Comparison of ENCODE assay signal across 8 mouse cellular contexts in the genomic region with DNA sequence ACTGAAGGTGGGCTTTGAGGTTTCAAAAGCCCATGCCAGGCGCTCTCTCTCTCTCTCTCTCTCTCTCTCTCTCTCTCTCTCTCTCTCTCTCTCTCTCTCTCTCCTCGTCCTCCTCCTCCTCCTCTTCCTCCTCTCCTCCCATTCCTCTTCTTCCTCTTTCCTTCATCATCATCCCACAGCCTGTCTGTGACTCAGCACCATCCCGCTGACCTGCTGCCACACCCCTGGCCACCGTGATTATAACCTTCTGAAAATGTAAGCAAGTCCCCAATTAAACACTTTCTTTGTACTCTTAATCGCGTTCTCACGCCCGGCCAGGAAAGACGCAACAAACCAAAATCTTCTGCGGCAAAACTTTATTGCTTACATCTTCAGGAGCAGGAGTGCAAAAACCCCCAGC. TPM values are rescaled to one million over a fixed set of nuclear protein-coding genes. Genes with fewer than 3 reads are reported as not detected.
DNase-seq lines count a peak whose midpoint lies in the region; ATAC-seq and TF ChIP-seq lines count a peak whose summit lies in the region.
"Not testable (repeated sequence)": the region's sequence is repeated elsewhere in the genome, so short reads cannot be mapped to it uniquely, and the experiment has no call there.

No protein-coding gene starts in this region.

- H3K9ac ChIP-seq in forebrain, embryonic 12.5 days, result peak overlapping the region; percentile 27; the same call in 1 of the 2 replicates
- not testable (repeated sequence) for H3K9ac ChIP-seq in heart, embryonic 15.5 days; intestine, embryonic 15.5 days; limb, embryonic 15.5 days; lung, postnatal 0 days (replicated peaks; ENCODE audit: low read depth)
- 0 out of 2 replicates have a peak overlapping the region, but pooled peaks have one; percentile 44 for H3K9ac ChIP-seq in neural tube, embryonic 12.5 days

- H3K4me2 ChIP-seq in forebrain, embryonic 12.5 days, result peak overlapping the region; percentile 63
- H3K4me2 ChIP-seq in heart, embryonic 15.5 days, result peak overlapping the region; percentile 61
- H3K4me2 ChIP-seq in intestine, embryonic 15.5 days (replicated peaks), result peak overlapping the region; percentile 54
- H3K4me2 ChIP-seq in limb, embryonic 15.5 days, result peak overlapping the region; percentile 40
- H3K4me2 ChIP-seq in lung, postnatal 0 days (replicated peaks; ENCODE audit: low read depth, low read length), result peak overlapping the region; percentile 36
- peak overlapping the region; percentile 63 for H3K4me2 ChIP-seq in neural tube, embryonic 12.5 days (replicated peaks)

- WGBS in forebrain, embryonic 12.5 days, result 10% methylated on average over 10 of the region's 10 CpGs
- 19% methylated on average over 10 of the region's 10 CpGs for WGBS in heart, embryonic 15.5 days
- 12% methylated on average over 10 of the region's 10 CpGs for WGBS in intestine, embryonic 15.5 days
- 22% methylated on average over 10 of the region's 10 CpGs for WGBS in limb, embryonic 15.5 days
- 8% methylated on average over 10 of the region's 10 CpGs for WGBS in lung, postnatal 0 days
- 13% methylated on average over 10 of the region's 10 CpGs for WGBS in neural tube, embryonic 12.5 days
- 51% methylated on average over 10 of the region's 10 CpGs for WGBS in thymus, adult 2 months

- not testable (repeated sequence) for TF ChIP-seq CTCF in cortical plate, adult 2 months (IDR thresholded peaks at IDR 0.05; ENCODE audit: extremely low read depth, insufficient read depth, low read length); lung, postnatal 0 days (IDR thresholded peaks at IDR 0.05); thymus, adult 2 months (IDR thresholded peaks at IDR 0.05; ENCODE audit: borderline replicate concordance, control insufficient read depth, extremely low read depth, insufficient read depth, low read length, poor library complexity)

- not testable (repeated sequence) for H3K4me1 ChIP-seq in cortical plate, adult 2 months (ENCODE audit: control insufficient read depth, insufficient read depth, low read length); forebrain, embryonic 12.5 days; heart, embryonic 15.5 days (replicated peaks); intestine, embryonic 15.5 days (replicated peaks); limb, embryonic 15.5 days; lung, postnatal 0 days (ENCODE audit: insufficient read depth, low read depth, low read length); neural tube, embryonic 12.5 days; thymus, adult 2 months (replicated peaks; ENCODE audit: control insufficient read depth, insufficient read depth, low read length)

- peak overlapping the region; percentile 36; the same call in 1 of the 2 replicates for H3K4me3 ChIP-seq in cortical plate, adult 2 months (ENCODE audit: insufficient read depth, low read length)
- H3K4me3 ChIP-seq in forebrain, embryonic 12.5 days (replicated peaks), result peak overlapping the region; percentile 38
- peak overlapping the region; percentile 43 for H3K4me3 ChIP-seq in heart, embryonic 15.5 days
- peak overlapping the region; percentile 18 for H3K4me3 ChIP-seq in intestine, embryonic 15.5 days (replicated peaks)
- peak overlapping the region; percentile 28 for H3K4me3 ChIP-seq in limb, embryonic 15.5 days
- 0 out of 2 replicates have a peak overlapping the region, but pooled peaks have one; percentile 3 for H3K4me3 ChIP-seq in lung, postnatal 0 days (ENCODE audit: low read depth, low read length)
- peak overlapping the region; percentile 25 for H3K4me3 ChIP-seq in neural tube, embryonic 12.5 days
- H3K4me3 ChIP-seq in thymus, adult 2 months (ENCODE audit: control insufficient read depth, insufficient read depth, low read length), result peak overlapping the region; percentile 12

- TF ChIP-seq EP300 in lung, postnatal 0 days (IDR thresholded peaks at IDR 0.05), result not testable (repeated sequence)

- not testable (repeated sequence) for H3K27me3 ChIP-seq in forebrain, embryonic 12.5 days; heart, embryonic 15.5 days; intestine, embryonic 15.5 days (replicated peaks); limb, embryonic 15.5 days; lung, postnatal 0 days (replicated peaks; ENCODE audit: insufficient read depth, low read length); neural tube, embryonic 12.5 days (replicated peaks); thymus, adult 2 months (ENCODE audit: control insufficient read depth, insufficient read depth, low read length)

- not testable (repeated sequence) for TF ChIP-seq POLR2A in cortical plate, adult 2 months (IDR thresholded peaks at IDR 0.05; ENCODE audit: extremely low read depth, insufficient read depth, low read length); thymus, adult 2 months (IDR thresholded peaks at IDR 0.05; ENCODE audit: control insufficient read depth, extremely low read depth, insufficient read depth, low read length, poor library complexity)

- H3K36me3 ChIP-seq in forebrain, embryonic 12.5 days (replicated peaks); heart, embryonic 15.5 days; intestine, embryonic 15.5 days; limb, embryonic 15.5 days; lung, postnatal 0 days (ENCODE audit: insufficient read depth, low read length); neural tube, embryonic 12.5 days; thymus, adult 2 months (ENCODE audit: control insufficient read depth, insufficient read depth, low read length): not testable (repeated sequence)

- not testable (repeated sequence) for H3K27ac ChIP-seq in cortical plate, adult 2 months (ENCODE audit: insufficient read depth, low read length); forebrain, embryonic 12.5 days; heart, embryonic 15.5 days; intestine, embryonic 15.5 days; limb, embryonic 15.5 days; lung, postnatal 0 days (ENCODE audit: low read length); neural tube, embryonic 12.5 days
- H3K27ac ChIP-seq in thymus, adult 2 months (ENCODE audit: control insufficient read depth, insufficient read depth, low read length), result peak overlapping the region; percentile 68; the same call in 1 of the 2 replicates

- 0 out of 2 replicates have a peak, but pooled peaks have one; percentile 69 for ATAC-seq in forebrain, embryonic 12.5 days (ENCODE audit: low FRiP score)
- ATAC-seq in heart, embryonic 15.5 days (replicated peaks; ENCODE audit: insufficient number of reproducible peaks, insufficient read depth, low FRiP score, low read depth); intestine, embryonic 15.5 days; limb, embryonic 15.5 days (ENCODE audit: insufficient number of reproducible peaks, low FRiP score, low TSS enrichment, low read depth); lung, postnatal 0 days: not testable (repeated sequence)
- ATAC-seq in neural tube, embryonic 12.5 days (ENCODE audit: low FRiP score, low read depth), result peak; percentile 60

- not testable (repeated sequence) for H3K9me3 ChIP-seq in forebrain, embryonic 12.5 days; heart, embryonic 15.5 days (replicated peaks); intestine, embryonic 15.5 days; limb, embryonic 15.5 days; lung, postnatal 0 days (ENCODE audit: low read length); neural tube, embryonic 12.5 days

- DNase-seq in lung, postnatal 0 days (ENCODE audit: low spot score); thymus, adult 2 months: not testable (repeated sequence)

RNA-seq across cellular contexts. Expression of gene Cyp4a12a, which starts 18.1 kb away (rescaled TPM):
- polyA plus RNA-seq in cortical plate, adult 2 months (2012; rRNA removed), result not detected in 2 replicates
- not detected in 2 replicates for polyA plus RNA-seq in forebrain, embryonic 12.5 days (2016; fragmentation: Nextera tagmentation; extraction: Ambion mirVana)
- not detected in 2 replicates for polyA plus RNA-seq in heart, embryonic 15.5 days (2015; fragmentation: Nextera tagmentation; extraction: Ambion mirVana)
- 0.08 TPM in 1 of 2 replicates, not detected in the other for polyA plus RNA-seq in intestine, embryonic 15.5 days (2015; fragmentation: Nextera tagmentation; extraction: Ambion mirVana)
- polyA plus RNA-seq in limb, embryonic 15.5 days (2015; fragmentation: Nextera tagmentation; extraction: Ambion mirVana), result not detected in 2 replicates
- polyA plus RNA-seq in lung, postnatal 0 days (2015; fragmentation: Nextera tagmentation; extraction: Ambion mirVana), result not detected in 2 replicates
- not detected in 2 replicates for polyA plus RNA-seq in neural tube, embryonic 12.5 days (2016; fragmentation: Nextera tagmentation; extraction: Ambion mirVana)
- 0.12 TPM in 1 of 2 replicates, not detected in the other for polyA plus RNA-seq in thymus, adult 2 months (2012; rRNA removed)

RNA-seq across cellular contexts. Expression of gene Cyp4a29, which starts 38.9 kb away (rescaled TPM):
- polyA plus RNA-seq in cortical plate, adult 2 months (2012; rRNA removed), result not detected in 2 replicates
- not detected in 2 replicates for polyA plus RNA-seq in forebrain, embryonic 12.5 days (2016; fragmentation: Nextera tagmentation; extraction: Ambion mirVana)
- polyA plus RNA-seq in heart, embryonic 15.5 days (2015; fragmentation: Nextera tagmentation; extraction: Ambion mirVana), result not detected in 2 replicates
- polyA plus RNA-seq in intestine, embryonic 15.5 days (2015; fragmentation: Nextera tagmentation; extraction: Ambion mirVana), result not detected in 2 replicates
- polyA plus RNA-seq in limb, embryonic 15.5 days (2015; fragmentation: Nextera tagmentation; extraction: Ambion mirVana), result 0.22 TPM in 1 of 2 replicates, not detected in the other
- not detected in 2 replicates for polyA plus RNA-seq in lung, postnatal 0 days (2015; fragmentation: Nextera tagmentation; extraction: Ambion mirVana)
- not detected in 2 replicates for polyA plus RNA-seq in neural tube, embryonic 12.5 days (2016; fragmentation: Nextera tagmentation; extraction: Ambion mirVana)
- polyA plus RNA-seq in thymus, adult 2 months (2012; rRNA removed), result not detected in 2 replicates
